7 mouse cellular contexts compared by ENCODE assay signal in the genomic region with DNA sequence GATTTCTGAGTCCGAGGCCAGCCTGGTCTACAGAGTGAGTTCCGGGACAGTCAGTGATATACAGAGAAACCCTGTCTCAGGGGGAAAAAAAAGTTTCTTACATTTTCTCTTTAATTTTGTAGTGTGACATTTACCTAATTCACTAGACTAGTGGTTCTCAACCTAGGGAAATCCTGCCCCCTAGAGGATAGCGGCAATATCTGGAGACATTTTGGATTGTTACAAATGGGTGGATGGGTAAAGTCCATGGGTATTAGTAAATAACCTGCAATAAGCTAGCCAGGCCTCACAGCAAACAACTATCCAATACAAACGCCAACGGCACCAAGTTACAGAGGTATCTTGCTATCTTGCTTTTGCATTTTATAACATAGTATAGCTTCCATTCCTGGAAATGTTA. TPM values are rescaled to one million over a fixed set of nuclear protein-coding genes. Genes with fewer than 3 reads are reported as not detected.
DNase-seq lines count a peak whose midpoint lies in the region; TF ChIP-seq lines count a peak whose summit lies in the region.

No protein-coding gene starts in this region.

- H3K9me3 ChIP-seq in ES-E14 (ENCODE audit: control insufficient read depth, insufficient read depth, low read depth, low read length) = no peaks in the 10 kb centered on the region

- H3K27ac ChIP-seq in left cerebral cortex, adult 2 months = no peak overlapping the region
- no peak overlapping the region for H3K27ac ChIP-seq in ES-E14 (ENCODE audit: insufficient read depth, low read depth, low read length, poor library complexity, severe bottlenecking)

- intact Hi-C loops in left cerebral cortex, adult 2 months (cut with DNase I) = loop anchor here (5.0 kb wide), 1 partner anchor 94 kb away; no protein-coding TSS in a partner anchor
- intact Hi-C loops in left cerebral cortex, postnatal 4 days (cut with DNase I) = no loop called here

- peaks cover 0 to 2% of the 10 kb centered on the region in 2 experiments; a peak in 1 of 4 replicates for H3K4me1 ChIP-seq in ES-E14 (ENCODE audit: control insufficient read depth in 2 of 2, insufficient read depth in 2 of 2, low read length in 2 of 2, poor library complexity in 1 of 2)

- H3K4me3 ChIP-seq in left cerebral cortex, adult 2 months = no peak overlapping the region
- no peak overlapping the region for H3K4me3 ChIP-seq in ES-E14 (ENCODE audit: insufficient read depth in 1 of 2, low read depth in 1 of 2, low read length in 2 of 2, poor library complexity in 1 of 2, severe bottlenecking in 1 of 2)

- in situ Hi-C loops in ES-E14 (cut with MboI; ENCODE audit: low sequenced_read_pairs in 2 of 2, unreplicated experiment in 2 of 2) = no loop called here

- peak; percentile 24 to 36 for DNase-seq in left cerebral cortex, adult 2 months (ENCODE audit: extremely low spot score in 1 of 2, low spot score in 2 of 2)
- no peak for DNase-seq in left cerebral cortex, adult 11 months (ENCODE audit: low spot score)
- DNase-seq in ES-E14 (ENCODE audit: low read depth, low spot score) = peak; percentile 30
- DNase-seq in adrenal gland, adult 18-20 months (ENCODE audit: low spot score in 2 of 2) = peak; percentile 43 to 49
- peak; percentile 17 to 30 for DNase-seq in frontal cortex, postnatal 36 days (ENCODE audit: low spot score in 2 of 2)
- DNase-seq in left cerebral cortex, postnatal 4 days = peak; percentile 23
- DNase-seq in spleen, adult 12 weeks (ENCODE audit: low spot score) = peak; percentile 30

- peak; percentile 72 for TF ChIP-seq CTCF in left cerebral cortex, adult 2 months (IDR thresholded peaks at IDR 0.05)

- H3K36me3 ChIP-seq in ES-E14 (ENCODE audit: control insufficient read depth, insufficient read depth, low read length, poor library complexity, severe bottlenecking) = peaks cover 10% of the 10 kb centered on the region; the same call in 1 of the 2 replicates

- no peak overlapping the region for H3K9ac ChIP-seq in ES-E14 (ENCODE audit: insufficient read depth, low read depth, low read length, poor library complexity, severe bottlenecking)

TF ChIP-seq in ES-E14, 5 proteins besides CTCF, POLR2A, EP300 and RAD21:
- no peak for TF ChIP-seq ZNF384 (IDR thresholded peaks at IDR 0.05; ENCODE audit: low read depth, low read length)
- no peak for TF ChIP-seq MAFK (IDR thresholded peaks at IDR 0.05; ENCODE audit: insufficient read depth, low read depth, low read length)

RNA-seq across cellular contexts. Expression of gene Sos2, which starts 15.1 kb away (rescaled TPM):
- total RNA-seq in left cerebral cortex, adult 2 months (2021) = 10 to 100 TPM; 36.7 to 37.7 TPM
- 3.5 and 6.9 TPM in 2 replicates for total RNA-seq in ES-E14 (2012; rRNA removed)
- total RNA-seq in adrenal gland, adult 18-20 months (2021) = 10 to 100 TPM; 33.7 to 40.8 TPM
- total RNA-seq in left cerebral cortex, postnatal 4 days (2021) = 10 to 100 TPM; 36.3 to 36.6 TPM

RNA-seq across cellular contexts. Expression of gene L2hgdh, which starts 27.9 kb away (rescaled TPM):
- total RNA-seq in left cerebral cortex, adult 2 months (2021) = 10 to 100 TPM; 17.3 to 19.9 TPM
- total RNA-seq in ES-E14 (2012; rRNA removed) = 23.3 and 28.2 TPM in 2 replicates
- 10 to 100 TPM; 19.5 to 21.9 TPM for total RNA-seq in adrenal gland, adult 18-20 months (2021)
- total RNA-seq in left cerebral cortex, postnatal 4 days (2021) = 10 to 100 TPM in 1 of 2 experiments, 1 to 10 TPM in 1; 9.4 to 12.5 TPM

RNA-seq across cellular contexts. Expression of gene Atp5s, which starts 28.0 kb away (rescaled TPM):
- 10 to 100 TPM; 32.9 to 40.3 TPM for total RNA-seq in left cerebral cortex, adult 2 months (2021)
- total RNA-seq in ES-E14 (2012; rRNA removed) = 7.9 and 9.6 TPM in 2 replicates
- 10 to 100 TPM; 11.5 to 16.2 TPM for total RNA-seq in adrenal gland, adult 18-20 months (2021)
- total RNA-seq in left cerebral cortex, postnatal 4 days (2021) = 10 to 100 TPM; 18.0 to 20.8 TPM
